Mouse (Mus musculus) heart, postnatal 25 days (tissue): ENCODE measurements at regions not wholly inside any gene's neighbourhood (a gene's known extent, or its start where the extent isn't known, plus 50 kb on each side); places are given as distances from the start of the nearest gene placed in this dataset.

Experiments used
- DNase-seq: peaks from one replicate; pipeline ENCODE4 v3.0.0; 2022; ENCODE audit warnings: low spot score
- intact Hi-C: fragments of 180-260 bp; cut with DNase I; formaldehyde crosslinking; loops from one replicate; pipeline ENCODE4 v1.15.1; 2025

GRCm38 (mm10) chr4:29130485-29130884 is 317.6 kb downstream of the Epha7 start:
- intact Hi-C loops: no loop called here
- no peak for DNase-seq

- DNase-seq: no peak
- intact Hi-C loops: no loop called here
These were observed 320.7 kb downstream of the Epha7 start for GRCm38 (mm10) chr4:29133404-29134307.

DNA sequence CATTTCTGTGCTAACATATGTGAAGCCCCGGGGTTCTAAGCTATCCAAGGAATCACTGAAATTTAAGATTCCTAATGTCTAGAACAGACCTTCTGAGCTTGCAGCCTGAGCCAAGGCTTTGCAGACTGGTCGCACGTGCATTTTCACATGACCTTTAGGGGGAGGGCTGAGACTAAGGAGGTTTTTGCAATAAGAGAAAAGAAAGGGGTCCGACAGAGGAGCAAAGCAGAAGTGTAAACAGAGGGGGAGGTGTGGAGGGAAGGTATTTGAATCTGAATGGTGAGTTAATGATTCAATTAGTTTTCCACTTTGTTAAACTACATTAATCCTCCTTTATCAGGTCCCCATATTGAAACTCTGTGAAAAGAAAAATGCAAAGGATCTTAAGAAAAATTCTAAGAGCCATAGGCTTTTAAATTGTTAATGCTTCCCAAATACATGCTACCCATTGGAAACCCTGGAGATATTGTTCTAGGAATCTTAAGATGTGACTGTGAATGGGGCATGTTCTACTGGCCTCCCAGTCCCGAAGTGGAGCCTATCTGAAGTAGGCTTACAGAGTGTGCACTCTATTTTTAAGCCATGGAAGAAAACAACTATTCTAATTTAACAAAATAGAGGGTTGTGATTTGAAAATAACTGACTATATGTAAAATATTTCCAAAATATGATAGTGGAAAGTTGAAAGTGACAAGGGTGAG is 322.9 kb downstream of the Epha7 start:
- DNase-seq: no peak

GRCm38 (mm10) chr4:29138771-29139301 is 325.9 kb downstream of the Epha7 start:
- intact Hi-C loops: no loop called here
- DNase-seq: no peak

More for the DNA sequence above, 322.9 kb downstream of the Epha7 start:
- intact Hi-C loops: no loop called here

- intact Hi-C loops: no loop called here
- no peak for DNase-seq
These were observed 330.5 kb downstream of the Epha7 start for GRCm38 (mm10) chr4:29143415-29143814.

DNA sequence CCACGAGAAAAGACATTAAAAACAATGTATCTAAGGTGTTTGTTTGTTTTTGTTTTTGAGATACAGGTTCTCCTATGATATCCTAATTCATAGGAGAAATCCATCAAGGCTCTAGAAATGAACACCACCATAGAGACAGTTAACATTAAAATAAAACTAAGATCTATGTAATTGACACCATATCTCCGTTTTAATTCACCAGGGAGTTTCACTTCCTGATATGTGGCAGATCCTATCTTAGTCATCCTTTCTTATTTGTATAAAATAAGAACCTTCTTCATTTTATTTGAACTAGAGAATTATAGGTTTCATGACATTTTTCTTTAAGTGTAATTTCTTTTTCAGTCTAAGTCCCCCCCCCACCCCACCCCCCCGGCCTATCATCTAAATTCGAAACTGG is 332.3 kb downstream of the Epha7 start:
- no peak for DNase-seq
- intact Hi-C loops: no loop called here

DNA sequence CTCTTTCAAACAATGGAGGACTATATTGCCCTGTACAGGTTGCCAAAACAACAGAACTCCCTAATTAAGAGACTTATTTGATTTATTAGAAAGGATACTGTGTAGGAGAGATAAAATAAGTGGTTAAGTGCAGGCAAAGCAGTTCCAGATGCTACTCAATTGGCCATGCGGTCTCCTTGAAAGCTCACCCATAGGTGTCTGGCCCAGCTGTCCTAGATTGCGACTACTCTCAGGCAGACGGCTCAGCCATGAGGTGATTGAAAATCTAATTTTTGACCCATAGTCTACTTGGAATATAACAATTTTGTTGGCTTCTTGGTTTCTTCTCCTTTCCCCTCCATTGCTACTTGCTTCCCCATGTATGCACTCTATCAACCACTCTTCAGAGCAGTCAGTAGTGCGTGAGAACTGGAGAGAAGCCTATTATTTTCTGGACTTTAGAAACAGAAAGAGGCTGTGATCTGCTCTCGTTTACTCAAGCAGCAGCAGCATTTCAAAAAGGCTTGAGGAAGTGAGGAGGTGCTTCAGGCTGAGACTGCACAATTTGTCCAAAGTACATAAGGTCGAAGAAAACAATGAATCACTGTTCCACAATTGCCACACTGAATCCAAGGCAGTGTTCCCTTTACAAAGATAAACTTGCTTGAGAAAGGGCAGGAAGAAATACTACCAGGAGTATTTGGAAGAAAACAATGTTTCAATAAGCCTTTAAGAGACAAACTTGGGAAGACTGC is 339.4 kb downstream of the Epha7 start:
- DNase-seq: no peak
- intact Hi-C loops: no loop called here

DNA sequence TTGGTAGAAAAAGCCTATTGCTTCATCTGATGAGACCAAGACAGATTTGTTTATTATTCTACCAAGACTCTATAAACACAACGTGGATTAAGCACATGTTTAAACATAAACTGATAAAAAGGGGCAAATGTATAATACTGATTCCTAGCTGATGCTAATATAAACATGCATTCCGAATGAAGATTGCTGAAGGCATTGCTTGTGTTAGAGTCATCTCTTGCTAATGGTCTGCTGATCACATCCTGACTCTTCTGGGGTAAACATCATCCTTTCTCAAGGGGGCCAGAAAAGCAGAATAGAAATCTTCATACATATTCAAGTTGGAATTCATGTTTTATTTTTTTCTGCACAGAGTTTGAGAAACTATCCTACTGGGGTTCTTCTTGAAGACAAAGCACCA is 369.6 kb downstream of the Epha7 start:
- intact Hi-C loops: no loop called here
- DNase-seq: no peak

DNA sequence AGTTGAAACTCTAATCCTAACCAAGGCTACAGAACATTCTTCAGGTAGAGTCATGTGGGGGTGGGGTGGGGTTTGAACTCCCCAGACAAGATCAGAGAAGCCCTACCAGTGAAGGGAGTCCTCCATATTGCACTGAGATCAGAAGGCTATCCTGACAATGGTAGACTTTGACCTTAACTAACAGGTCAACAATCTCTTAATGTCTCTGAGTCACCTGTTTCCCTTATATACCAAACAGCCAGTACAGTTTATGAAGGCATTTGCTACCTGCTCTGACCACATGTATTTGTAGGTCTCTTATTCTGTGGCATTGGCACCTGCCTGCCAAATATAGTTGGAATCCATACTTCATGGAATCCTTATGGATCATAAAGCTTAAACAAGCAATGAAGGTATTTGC is 370.5 kb downstream of the Epha7 start:
- DNase-seq: no peak

GRCm38 (mm10) chr4:29183818-29184217 is 370.9 kb downstream of the Epha7 start:
- intact Hi-C loops: no loop called here
- DNase-seq: no peak

More for the DNA sequence above, 370.5 kb downstream of the Epha7 start:
- intact Hi-C loops: no loop called here

- intact Hi-C loops: no loop called here
- DNase-seq: no peak
These were observed 388.0 kb downstream of the Epha7 start for GRCm38 (mm10) chr4:29200976-29201375.
